ENCODE assay signal across 12 mouse cellular contexts in the genomic region with DNA sequence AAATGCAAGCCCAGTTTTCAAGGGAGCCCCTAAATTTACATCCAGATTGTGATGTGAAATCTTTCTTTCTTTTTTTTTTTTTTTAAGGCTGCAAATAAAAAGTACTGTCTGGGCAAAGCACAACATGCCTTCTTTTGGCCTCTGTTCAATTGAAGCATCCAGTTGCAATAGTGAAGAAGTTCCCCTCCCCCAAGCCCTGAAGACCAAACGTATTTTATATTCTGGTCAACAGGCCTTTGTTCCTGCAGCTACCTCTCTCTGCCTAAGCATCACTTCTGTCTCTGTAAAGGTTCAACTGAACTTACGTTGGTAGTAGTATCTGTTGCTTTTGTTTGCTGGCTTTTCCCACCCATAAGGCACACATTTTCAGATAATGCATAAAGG. TPM values are rescaled to one million over a fixed set of nuclear protein-coding genes. Genes with fewer than 3 reads are reported as not detected.
DNase-seq lines count a peak whose midpoint lies in the region; ATAC-seq and TF ChIP-seq lines count a peak whose summit lies in the region.
"Had no signal": no experiment of that assay in that cellular context is flagged by ENCODE, and none has a peak within 500 bp of the region (broad histone marks: within the 10 kb centered on the region; RNA-seq: fewer than 3 reads in every experiment).

No protein-coding gene starts in this region.

- DNase-seq in layer of hippocampus, adult 2 months (ENCODE audit: low spot score in 2 of 2), result no peak
- no peak for DNase-seq in layer of hippocampus, postnatal 36 days
- no peak for DNase-seq in forebrain, postnatal 0 days
- no peak for DNase-seq in heart, postnatal 36 days
- no peak for DNase-seq in left cerebral cortex, postnatal 25 days (ENCODE audit: low spot score in 2 of 2)
- DNase-seq in liver, result no peak
- DNase-seq: cerebellum, adult 11 months; kidney, adult 11 months; lung, postnatal 36 days had no signal

- no peak for TF ChIP-seq CTCF in layer of hippocampus, adult 2 months (conservative IDR thresholded peaks at IDR 0.05)
- TF ChIP-seq CTCF in forebrain, postnatal 0 days (IDR thresholded peaks at IDR 0.05; ENCODE audit: low read depth), result no peak

- no peaks in the 10 kb centered on the region for H3K36me3 ChIP-seq in forebrain, postnatal 0 days (ENCODE audit: insufficient read depth)
- no peaks in the 10 kb centered on the region for H3K36me3 ChIP-seq in midbrain, embryonic 12.5 days

- no peak overlapping the region for H3K9ac ChIP-seq in forebrain, postnatal 0 days
- H3K9ac ChIP-seq in midbrain, embryonic 12.5 days (replicated peaks), result no peak overlapping the region

- 20% methylated on average over 2 of the region's 2 CpGs for WGBS in forebrain, postnatal 0 days
- 20% methylated on average over 2 of the region's 2 CpGs for WGBS in midbrain, embryonic 12.5 days

- H3K27me3 ChIP-seq in forebrain, postnatal 0 days (ENCODE audit: insufficient read depth, low read length), result no peaks in the 10 kb centered on the region
- no peaks in the 10 kb centered on the region for H3K27me3 ChIP-seq in midbrain, embryonic 12.5 days

- ATAC-seq in forebrain, postnatal 0 days, result 0 out of 2 replicates have a peak, but pooled peaks have one; percentile 6
- peak; percentile 57 for ATAC-seq in midbrain, embryonic 12.5 days (ENCODE audit: low FRiP score, low read depth)
- no peak for ATAC-seq in activated CD4-positive, CD25-positive, alpha-beta regulatory T cell, adult 4 months

- no peak overlapping the region for H3K4me2 ChIP-seq in forebrain, postnatal 0 days (ENCODE audit: low read depth)
- peak overlapping the region; percentile 19; the same call in 1 of the 2 replicates for H3K4me2 ChIP-seq in midbrain, embryonic 12.5 days (replicated peaks)

- H3K9me3 ChIP-seq in forebrain, postnatal 0 days (ENCODE audit: low read length), result no peaks in the 10 kb centered on the region
- no peaks in the 10 kb centered on the region for H3K9me3 ChIP-seq in midbrain, embryonic 12.5 days

- 0 out of 2 replicates have a peak, but pooled peaks cover 3% of the 10 kb centered on the region for H3K4me1 ChIP-seq in forebrain, postnatal 0 days (ENCODE audit: insufficient read depth)
- peaks cover 15% of the 10 kb centered on the region; the same call in 1 of the 2 replicates for H3K4me1 ChIP-seq in midbrain, embryonic 12.5 days

- peak overlapping the region; percentile 18; the same call in 1 of the 2 replicates for H3K27ac ChIP-seq in layer of hippocampus, adult 2 months
- 0 out of 2 replicates have a peak overlapping the region, but pooled peaks have one; percentile 67 for H3K27ac ChIP-seq in forebrain, postnatal 0 days (ENCODE audit: low read depth, low read length)
- peak overlapping the region; percentile 87 for H3K27ac ChIP-seq in midbrain, embryonic 12.5 days (replicated peaks)
- H3K27ac ChIP-seq: left cerebral cortex, adult 2 months had no signal

- H3K4me3 ChIP-seq in layer of hippocampus, adult 2 months, result no peak overlapping the region
- no peak overlapping the region for H3K4me3 ChIP-seq in forebrain, postnatal 0 days (ENCODE audit: low read depth, low read length)
- no peak overlapping the region for H3K4me3 ChIP-seq in midbrain, embryonic 12.5 days
- H3K4me3 ChIP-seq: left cerebral cortex, adult 2 months had no signal

- intact Hi-C loops in heart, postnatal 36 days (cut with DNase I), result loop anchor here (5.0 to 10.0 kb wide), 3 partner anchors 33 to 311 kb away; a partner anchor contains a TSS
- intact Hi-C loops in left cerebral cortex, postnatal 25 days (cut with DNase I), result no loop called here

RNA-seq across cellular contexts. Expression of a gene that starts 20.5 kb away (rescaled TPM):
- total RNA-seq in layer of hippocampus, adult 2 months (2021), result under 1 TPM in 1 of 2 experiments, not detected in 1; 0.44 TPM
- total RNA-seq in layer of hippocampus, postnatal 36 days (2021), result under 1 TPM in 1 of 2 experiments, not detected in 1; 0.52 TPM
- total RNA-seq in forebrain, postnatal 0 days (2014; rRNA removed), result 0.33 TPM in 1 of 2 replicates, not detected in the other
- 0.13 and 0.54 TPM in 2 replicates for polyA plus RNA-seq in forebrain, postnatal 0 days (2015; fragmentation: Nextera tagmentation; extraction: Ambion mirVana)
- polyA plus RNA-seq in midbrain, embryonic 12.5 days (2016; fragmentation: Nextera tagmentation; extraction: Ambion mirVana), result 0.69 and 0.83 TPM in 2 replicates
- polyA plus RNA-seq in activated CD4-positive, CD25-positive, alpha-beta regulatory T cell, adult 4 months (2017; shearing (Covaris generic)), result under 1 TPM in 1 of 2 experiments, not detected in 1; 0.75 TPM
- under 1 TPM; 0.44 to 0.49 TPM for total RNA-seq in heart, postnatal 36 days (2021)
- under 1 TPM; 0.55 to 0.62 TPM for total RNA-seq in left cerebral cortex, postnatal 25 days (2021)

RNA-seq across cellular contexts. Expression of a gene that starts 31.5 kb away (rescaled TPM):
- total RNA-seq in layer of hippocampus, adult 2 months (2021), result 100 to 1,000 TPM; 325 to 333 TPM
- 100 to 1,000 TPM; 336 to 357 TPM for total RNA-seq in layer of hippocampus, postnatal 36 days (2021)
- total RNA-seq in forebrain, postnatal 0 days (2014; rRNA removed), result 333 and 351 TPM in 2 replicates
- 466 and 495 TPM in 2 replicates for polyA plus RNA-seq in forebrain, postnatal 0 days (2015; fragmentation: Nextera tagmentation; extraction: Ambion mirVana)
- polyA plus RNA-seq in midbrain, embryonic 12.5 days (2016; fragmentation: Nextera tagmentation; extraction: Ambion mirVana), result 569 and 644 TPM in 2 replicates
- 1,000 to 10,000 TPM; 1,556 to 1,740 TPM for polyA plus RNA-seq in activated CD4-positive, CD25-positive, alpha-beta regulatory T cell, adult 4 months (2017; shearing (Covaris generic))
- total RNA-seq in heart, postnatal 36 days (2021), result 100 to 1,000 TPM; 374 to 455 TPM
- total RNA-seq in left cerebral cortex, postnatal 25 days (2021), result 100 to 1,000 TPM; 343 to 350 TPM

Comparison
In these comparisons a context has a peak if more than half of its experiments do, and no peak if none do; other contexts are left out.
1. H3K27ac ChIP-seq: peak in every context shown above with its lines; median percentile 87 in midbrain, embryonic 12.5 days; 67 in forebrain, postnatal 0 days; 18 in layer of hippocampus, adult 2 months.